Mouse (Mus musculus) lung, postnatal 0 days (tissue): ENCODE data around the gene Entpd7.

ENCODE experiments used
- CTCF ChIP-seq: IDR thresholded peaks from 2 replicates; pipeline ENCODE4 v1.5.1; 2016; ENCODE audit warnings: antibody characterized with exemption, mild to moderate bottlenecking
- EP300 ChIP-seq: IDR thresholded peaks from 2 replicates; pipeline ENCODE4 v1.6.1; 2016; ENCODE audit warnings: antibody characterized with exemption, mild to moderate bottlenecking, control low read depth

- TF ChIP-seq EP300 (no peak), CTCF (no peak)
Measured at GRCm38 (mm10) chr19:43666661-43667429, 22.6 kb upstream of the Entpd7 start.
